Mouse (Mus musculus): Measurements from ENCODE around the gene Smurf1. TPM values are rescaled to one million over a fixed set of nuclear protein-coding genes. Genes with fewer than 3 reads are reported as not detected.

Gene Smurf1
- total and polyA plus RNA-seq, 2 experiments from 2014 or later, result 22.6 to 58.1 TPM

GRCm38 (mm10) chr5:144983227-144983626 is 17.6 kb upstream of the Smurf1 start:
- ATAC-seq (no peak), DNase-seq (ENCODE audit: low spot score) (no peak)
- Histone ChIP-seq H3K4me2 (ENCODE audit: low read depth, low read length) (no peak overlapping the region), H3K36me3 (ENCODE audit: insufficient read depth, low read length) (no peaks in the 10 kb centered on the region), H3K27ac (no peak overlapping the region), H3K4me1 (ENCODE audit: insufficient read depth, low read length) (no peaks in the 10 kb centered on the region), H3K9ac (replicated peaks; ENCODE audit: low read length) (no peak overlapping the region), H3K9me3 (ENCODE audit: low read length) (peaks cover 2% of the 10 kb centered on the region; the same call in 1 of the 2 replicates), H3K27me3 (ENCODE audit: insufficient read depth, low read length) (no peaks in the 10 kb centered on the region), H3K4me3 (ENCODE audit: low read length) (no peak overlapping the region)
- WGBS, result 96% methylated on average over 3 of the region's 3 CpGs
- TF ChIP-seq CTCF (IDR thresholded peaks at IDR 0.05; ENCODE audit: low read depth), result peak; percentile 28; the same call in 1 of the 2 replicates

GRCm38 (mm10) chr5:144979110-144979509 is 13.5 kb upstream of the Smurf1 start:
- no peak overlapping the region for H3K4me2 ChIP-seq (ENCODE audit: low read depth, low read length)
- no peaks in the 10 kb centered on the region for H3K27me3 ChIP-seq (ENCODE audit: insufficient read depth, low read length)
- no peaks in the 10 kb centered on the region for H3K36me3 ChIP-seq (ENCODE audit: insufficient read depth, low read length)
- H3K9me3 ChIP-seq (ENCODE audit: low read length), result peaks cover 2% of the 10 kb centered on the region; the same call in 1 of the 2 replicates
- ATAC-seq (no peak), DNase-seq (ENCODE audit: low spot score) (no peak)
- H3K27ac ChIP-seq, result no peak overlapping the region
- WGBS, result 84% methylated on average over 6 of the region's 6 CpGs
- H3K4me3 ChIP-seq (ENCODE audit: low read length), result no peak overlapping the region
- no peak for TF ChIP-seq CTCF (IDR thresholded peaks at IDR 0.05; ENCODE audit: low read depth)
- H3K9ac ChIP-seq (replicated peaks; ENCODE audit: low read length), result no peak overlapping the region
- H3K4me1 ChIP-seq (ENCODE audit: insufficient read depth, low read length), result no peaks in the 10 kb centered on the region

- Histone ChIP-seq H3K27ac (no peak overlapping the region), H3K9me3 (ENCODE audit: low read length) (peaks cover 2% of the 10 kb centered on the region; the same call in 1 of the 2 replicates), H3K4me1 (ENCODE audit: insufficient read depth, low read length) (no peaks in the 10 kb centered on the region), H3K4me2 (ENCODE audit: low read depth, low read length) (no peak overlapping the region), H3K36me3 (ENCODE audit: insufficient read depth, low read length) (no peaks in the 10 kb centered on the region), H3K4me3 (ENCODE audit: low read length) (no peak overlapping the region), H3K9ac (replicated peaks; ENCODE audit: low read length) (no peak overlapping the region), H3K27me3 (ENCODE audit: insufficient read depth, low read length) (no peaks in the 10 kb centered on the region)
- no peak for TF ChIP-seq CTCF (IDR thresholded peaks at IDR 0.05; ENCODE audit: low read depth)
- DNase-seq (ENCODE audit: low spot score), result no peak
- WGBS, result 57% methylated on average over 10 of the region's 10 CpGs
- no peak for ATAC-seq
Observed at GRCm38 (mm10) chr5:144978533-144979107, 13.0 kb upstream of the Smurf1 start.

GRCm38 (mm10) chr5:144971266-144971665 is 5.6 kb upstream of the Smurf1 start:
- WGBS, result 83% methylated on average over 3 of the region's 3 CpGs
- TF ChIP-seq CTCF (IDR thresholded peaks at IDR 0.05; ENCODE audit: low read depth), result 0 out of 2 replicates have a peak, but pooled peaks have one; percentile 27
- ATAC-seq, result no peak
- H3K27me3 ChIP-seq (ENCODE audit: insufficient read depth, low read length), result no peaks in the 10 kb centered on the region
- no peak overlapping the region for H3K27ac ChIP-seq
- H3K4me2 ChIP-seq (ENCODE audit: low read depth, low read length), result no peak overlapping the region
- H3K4me3 ChIP-seq (ENCODE audit: low read length), result no peak overlapping the region
- no peak overlapping the region for H3K9ac ChIP-seq (replicated peaks; ENCODE audit: low read length)
- no peaks in the 10 kb centered on the region for H3K36me3 ChIP-seq (ENCODE audit: insufficient read depth, low read length)
- DNase-seq (ENCODE audit: low spot score), result no peak
- no peaks in the 10 kb centered on the region for H3K4me1 ChIP-seq (ENCODE audit: insufficient read depth, low read length)
- no peaks in the 10 kb centered on the region for H3K9me3 ChIP-seq (ENCODE audit: low read length)

GRCm38 (mm10) chr5:144964872-144965638 is 592 bp downstream of the Smurf1 start:
- Histone ChIP-seq H3K4me3 (ENCODE audit: low read length) (peak overlapping the region; percentile 95), H3K4me1 (ENCODE audit: insufficient read depth, low read length) (peaks cover 11% of the 10 kb centered on the region; the same call in 1 of the 2 replicates), H3K27me3 (ENCODE audit: insufficient read depth, low read length) (no peaks in the 10 kb centered on the region), H3K36me3 (ENCODE audit: insufficient read depth, low read length) (no peaks in the 10 kb centered on the region), H3K4me2 (ENCODE audit: low read depth, low read length) (peak overlapping the region; percentile 81), H3K9ac (replicated peaks; ENCODE audit: low read length) (peak overlapping the region; percentile 99), H3K9me3 (ENCODE audit: low read length) (no peaks in the 10 kb centered on the region), H3K27ac (peak overlapping the region; percentile 89)
- DNase-seq (ENCODE audit: low spot score) (peak; percentile 91), ATAC-seq (peak; percentile 84)
- no peak for TF ChIP-seq CTCF (IDR thresholded peaks at IDR 0.05; ENCODE audit: low read depth)
- 3% methylated on average over 19 of the region's 56 CpGs for WGBS

DNA sequence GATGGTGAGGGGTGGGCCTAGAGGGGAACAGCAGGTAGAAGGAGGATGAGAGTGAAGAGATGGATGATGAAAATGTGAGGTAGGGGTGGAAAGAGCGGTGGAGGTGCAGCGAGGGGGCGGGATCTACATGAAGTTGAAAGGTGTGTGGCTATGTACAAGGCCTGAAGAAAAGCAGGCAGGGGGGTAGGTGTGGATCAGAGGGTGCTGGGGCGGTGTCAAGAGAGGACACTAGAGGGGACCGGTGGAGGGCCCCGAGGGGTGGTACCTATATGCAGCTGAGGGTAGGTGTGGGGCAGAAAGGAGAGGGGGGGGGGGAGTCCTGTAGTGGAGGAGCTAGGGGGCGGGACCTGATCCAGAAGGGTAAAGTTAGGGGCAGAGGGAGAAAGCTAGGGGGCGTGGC is 1.2 kb downstream of the Smurf1 start:
- no peak for DNase-seq (ENCODE audit: low spot score)
- H3K36me3 ChIP-seq (ENCODE audit: insufficient read depth, low read length), result no peaks in the 10 kb centered on the region

More for the DNA sequence above, 1.2 kb downstream of the Smurf1 start:
- ATAC-seq, result peak; percentile 38
- 35% methylated on average over 8 of the region's 8 CpGs for WGBS
- TF ChIP-seq CTCF (IDR thresholded peaks at IDR 0.05; ENCODE audit: low read depth), result no peak
- Histone ChIP-seq H3K27me3 (ENCODE audit: insufficient read depth, low read length) (no peaks in the 10 kb centered on the region), H3K4me2 (ENCODE audit: low read depth, low read length) (peak overlapping the region; percentile 81), H3K27ac (peak overlapping the region; percentile 89; the same call in 1 of the 2 replicates), H3K9me3 (ENCODE audit: low read length) (no peaks in the 10 kb centered on the region), H3K4me3 (ENCODE audit: low read length) (peak overlapping the region; percentile 95), H3K9ac (replicated peaks; ENCODE audit: low read length) (0 out of 2 replicates have a peak overlapping the region, but pooled peaks have one; percentile 99), H3K4me1 (ENCODE audit: insufficient read depth, low read length) (peaks cover 11% of the 10 kb centered on the region; the same call in 1 of the 2 replicates)
